Mouse (Mus musculus) cerebellum, postnatal 36 days (tissue): Measurements from ENCODE around the gene Kcnk15.
A peak's percentile ranks its signal among the peaks of the same experiment; 100 is the strongest.

Experiments
- DNase-seq, 2 experiments: peaks; one replicate each; pipeline ENCODE4 v3.0.0; 2021 to 2022; ENCODE audit warnings: mixed read lengths in 2 of 2

Kcnk15 gene

DNA sequence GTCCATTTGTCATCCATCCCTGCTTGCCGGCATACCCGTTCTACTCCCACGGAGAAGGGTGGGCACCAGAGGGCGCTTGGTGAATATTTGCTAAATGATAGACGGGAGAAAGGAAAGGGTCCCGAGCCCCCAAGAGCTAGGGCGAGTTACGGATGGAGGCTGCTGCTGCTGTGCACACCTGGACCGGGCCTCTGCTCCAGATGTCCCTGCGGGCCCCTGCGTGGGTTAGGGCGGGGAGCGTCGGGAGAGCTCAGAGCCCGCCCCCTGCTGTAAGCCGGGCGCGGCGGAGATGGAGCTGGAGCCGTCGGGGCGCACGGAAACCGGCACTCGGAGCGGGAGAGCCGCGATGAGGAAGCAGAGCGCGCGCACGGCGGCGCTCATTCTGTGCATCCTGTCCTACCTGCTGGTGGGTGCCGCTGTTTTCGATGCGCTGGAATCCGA, at the start of gene Kcnk15:
TSS of gene Kcnk15 (plus strand) at position 191 of the 441 bp plus-strand sequence.
- DNase-seq = peak in 1 of 2 experiments; percentile 45

DNA sequence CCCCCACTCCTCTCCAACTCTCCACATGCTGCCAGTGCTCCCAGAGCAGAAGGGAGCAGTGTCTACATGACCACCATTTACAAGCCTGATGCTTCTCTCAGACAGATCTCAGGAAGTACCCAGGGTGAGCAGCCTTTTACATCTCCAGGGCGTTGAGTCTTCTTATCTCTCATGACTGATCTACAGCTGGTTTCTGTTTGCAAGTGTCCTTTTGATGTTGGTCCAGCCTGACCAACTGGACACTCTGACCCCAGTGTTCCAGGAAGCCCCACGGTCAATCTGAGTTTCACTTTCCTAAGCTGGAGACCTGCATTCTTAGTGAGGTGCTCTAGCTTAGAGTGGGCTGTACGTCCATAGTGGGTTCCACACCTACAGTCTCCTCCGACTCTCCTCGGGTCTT, 49.6 kb upstream of the Kcnk15 start:
- no peak for DNase-seq

DNA sequence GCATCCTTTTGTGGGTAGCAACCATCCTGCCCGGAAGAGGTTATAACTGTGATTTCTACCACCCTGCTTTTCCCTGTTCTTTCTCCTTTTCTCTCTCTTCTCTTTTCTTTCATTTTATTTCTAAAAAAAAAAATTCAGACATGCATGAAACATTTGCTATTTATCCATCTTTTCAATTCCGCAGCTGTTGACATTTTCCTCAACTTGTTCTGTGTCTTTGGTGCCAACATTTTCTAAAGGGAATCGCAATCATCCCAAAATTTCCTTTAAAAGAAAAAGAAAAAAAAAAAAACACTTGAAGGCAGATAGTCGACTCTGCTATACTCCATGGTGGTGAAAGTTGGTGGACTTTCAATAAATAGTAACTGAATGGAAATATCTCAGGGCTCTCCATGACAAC, 44.3 kb upstream of the Kcnk15 start:
- DNase-seq = no peak

DNA sequence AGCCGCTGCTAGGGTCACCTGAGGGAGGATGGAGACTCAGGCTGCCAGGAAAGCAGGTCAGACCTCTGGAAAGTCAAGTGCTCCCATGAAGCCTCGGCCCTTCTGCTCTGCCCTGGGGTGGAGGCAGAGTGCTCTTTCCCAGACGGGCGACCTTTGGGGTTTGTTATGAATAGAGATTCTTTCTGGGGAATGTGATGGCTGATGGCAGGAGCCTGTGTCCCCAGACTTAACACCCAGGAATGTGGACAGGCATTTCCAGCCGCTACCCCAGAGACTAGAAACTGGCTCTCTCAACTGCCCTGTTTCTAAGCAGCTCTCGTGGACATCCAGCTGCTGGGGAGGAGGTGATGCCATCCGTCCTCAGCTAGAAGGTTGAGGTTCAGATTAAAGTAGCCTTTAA, 43.7 kb upstream of the Kcnk15 start:
- DNase-seq = no peak

DNA sequence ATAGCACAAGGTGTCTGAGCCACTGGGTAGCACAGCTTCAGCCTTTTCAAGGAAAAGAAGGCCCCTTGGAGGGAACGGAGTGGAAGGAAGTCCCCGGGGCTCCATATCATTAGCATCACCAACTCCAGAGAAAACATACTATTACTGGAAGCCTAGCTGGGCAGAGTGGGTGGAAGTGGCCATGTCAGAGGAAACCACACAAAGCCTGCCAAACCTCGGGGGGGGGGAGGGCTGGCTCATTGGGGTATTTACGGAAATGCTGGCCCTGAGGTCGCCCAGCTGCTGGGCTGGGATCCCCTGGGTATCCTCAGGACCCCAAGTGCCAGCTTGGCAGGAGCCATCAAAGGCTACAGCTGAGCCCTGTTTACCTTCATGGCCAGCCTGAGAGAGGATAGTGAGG, 40.4 kb upstream of the Kcnk15 start:
- no peak for DNase-seq

DNA sequence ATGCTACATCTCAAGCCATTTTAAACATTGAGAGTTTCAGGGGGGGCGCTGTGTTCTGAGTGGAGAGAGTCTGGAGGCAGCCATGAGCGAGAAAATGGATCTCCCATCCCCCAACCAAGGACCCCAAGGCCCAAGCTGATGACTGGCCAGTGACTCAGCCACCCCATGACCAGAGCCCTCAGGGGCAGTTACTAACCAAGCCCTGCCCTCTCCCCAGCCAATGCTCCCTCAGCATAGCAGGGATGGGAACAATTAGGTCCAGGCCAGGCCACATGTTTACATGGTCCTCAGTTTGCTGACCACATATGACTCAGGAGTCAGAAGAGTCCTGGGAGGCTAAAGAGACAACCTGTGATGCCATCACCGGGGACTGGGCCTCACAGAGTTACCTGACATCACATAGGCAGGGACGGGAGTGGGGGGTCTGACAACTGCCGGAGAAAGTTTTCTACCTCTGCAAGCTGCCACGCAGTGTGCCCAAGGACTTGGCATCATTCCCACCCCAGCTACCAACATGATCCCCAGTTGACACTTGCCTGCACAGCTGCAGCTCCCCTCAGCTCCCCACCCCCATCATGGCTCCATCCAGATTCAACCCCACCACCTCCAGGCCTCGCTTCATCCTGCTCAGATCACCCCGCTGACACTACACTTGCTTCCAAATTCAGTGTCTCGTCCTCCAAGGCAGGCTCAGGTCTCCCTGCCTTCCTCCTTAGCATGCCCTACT, 38.5 kb upstream of the Kcnk15 start:
- no peak for DNase-seq

DNA sequence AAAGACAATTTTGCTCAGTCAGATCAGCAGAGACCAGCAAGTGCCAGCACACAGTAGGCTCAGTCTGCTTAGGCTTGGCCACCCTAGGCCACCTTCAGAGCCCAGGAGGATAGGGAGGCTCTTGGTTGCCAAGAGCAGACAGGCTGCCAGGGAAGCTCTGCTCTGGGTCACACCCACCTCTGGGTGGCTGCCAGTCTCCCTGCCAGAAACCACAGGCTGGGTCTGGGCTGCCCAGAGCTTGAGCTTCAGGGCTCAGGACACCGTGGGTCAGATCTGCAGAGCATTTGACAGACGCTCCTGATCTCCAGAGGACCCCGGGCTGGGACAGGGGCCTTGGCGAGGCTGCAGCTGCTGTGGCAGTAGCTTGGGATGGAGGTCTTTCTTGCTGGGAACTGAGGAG, 32.8 kb upstream of the Kcnk15 start, which contains the start of gene Ccn5:
TSS of gene Ccn5 (plus strand) at position 255 of the 400 bp plus-strand sequence.
- peak; percentile 87 to 91 for DNase-seq

DNA sequence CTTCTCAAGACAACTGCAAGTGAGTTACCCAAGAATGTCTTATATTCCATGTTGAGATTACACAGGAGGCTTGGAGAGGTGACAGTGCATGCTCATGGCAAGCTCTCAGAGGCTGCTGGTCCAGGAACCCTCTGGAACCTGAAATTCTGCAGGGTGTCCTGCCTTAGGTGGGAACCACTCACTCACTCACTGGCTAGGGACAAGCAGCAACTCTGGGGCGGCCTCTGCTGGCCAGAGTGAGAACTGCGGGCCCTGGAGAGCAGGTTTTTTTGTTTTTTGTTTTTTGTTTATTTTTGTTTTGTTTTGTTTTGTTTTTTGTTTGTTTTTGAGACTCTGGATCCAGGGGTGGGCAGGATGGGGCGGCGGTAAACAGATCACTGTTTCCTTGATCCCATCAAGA, 30.2 kb upstream of the Kcnk15 start:
- DNase-seq = peak; percentile 71 to 73

DNA sequence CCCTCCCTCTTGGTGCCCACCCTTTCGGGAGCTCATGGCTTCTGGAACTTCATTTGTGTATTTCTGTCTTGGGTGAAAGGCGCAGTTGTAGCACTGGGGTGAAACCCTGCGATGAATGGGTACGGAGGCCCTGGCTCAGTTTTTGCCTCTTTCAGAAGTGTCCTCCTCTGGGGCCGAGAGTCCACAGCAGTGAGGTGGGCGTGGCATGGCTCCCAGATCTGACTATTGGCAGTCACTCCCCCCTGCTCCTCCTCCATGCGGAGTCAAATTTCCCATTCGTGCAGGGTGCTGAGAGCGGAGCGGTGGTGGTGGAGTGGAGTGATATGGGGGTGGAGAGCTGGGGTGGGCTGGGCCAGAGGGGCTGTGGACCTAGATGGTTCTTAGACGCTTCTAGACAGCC, 29.7 kb upstream of the Kcnk15 start:
- no peak for DNase-seq

DNA sequence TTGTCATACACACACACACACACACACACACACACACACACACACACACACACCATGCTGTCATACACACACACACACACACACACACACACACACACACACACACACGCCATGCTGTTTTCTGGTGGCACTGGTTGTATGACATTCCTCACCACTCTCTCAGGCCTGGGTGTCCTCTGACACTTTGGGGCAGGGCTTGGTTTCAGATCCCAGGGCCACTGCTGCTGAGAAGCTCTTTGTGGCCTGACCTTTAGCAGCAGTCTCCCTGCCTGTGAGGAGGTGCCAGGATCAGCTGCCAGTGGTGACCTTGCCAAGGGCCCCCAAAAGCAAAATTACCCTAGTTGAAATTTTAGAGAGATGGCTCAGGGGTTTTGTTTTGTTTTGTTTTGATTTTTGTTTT, 27.6 kb upstream of the Kcnk15 start:
- no peak for DNase-seq

DNA sequence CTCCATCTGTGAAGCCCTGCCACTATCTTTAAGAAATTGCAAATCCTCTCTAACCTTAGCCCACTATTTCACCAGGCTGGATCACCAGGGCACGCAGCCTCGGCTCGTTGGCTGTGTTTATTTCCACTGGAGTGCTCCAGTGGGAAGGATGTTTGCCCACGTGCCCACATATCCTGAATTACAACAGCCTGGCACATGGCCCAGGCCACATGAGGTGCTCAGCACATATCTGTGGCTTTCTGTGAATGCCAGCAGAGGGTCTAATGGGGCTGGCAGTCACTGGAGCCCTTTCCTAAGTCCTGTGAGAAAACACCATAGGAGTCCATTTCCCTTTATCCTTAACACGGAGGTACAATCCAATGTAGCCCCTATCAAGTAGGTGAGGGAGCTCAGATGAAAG, 27.0 kb upstream of the Kcnk15 start:
- DNase-seq = no peak

DNA sequence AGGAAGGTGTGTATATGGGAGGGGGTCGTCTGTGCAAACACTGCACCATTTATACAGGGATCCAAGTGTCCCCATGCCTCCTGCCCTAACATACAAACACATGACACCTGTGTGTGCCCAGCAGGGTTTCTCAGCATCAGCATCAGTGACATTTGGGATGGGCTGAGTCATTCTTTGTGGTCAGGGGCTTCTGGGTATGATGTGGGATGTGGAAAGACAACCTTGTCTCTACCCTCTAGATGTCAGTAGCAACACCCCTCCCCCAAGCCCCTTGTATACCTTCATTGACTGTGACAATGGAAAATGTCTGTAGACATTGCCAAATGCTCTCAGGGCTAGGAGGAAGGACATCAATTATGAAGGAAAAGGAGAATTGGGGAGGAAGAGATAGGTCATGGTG, 22.3 kb upstream of the Kcnk15 start:
- DNase-seq = no peak

DNA sequence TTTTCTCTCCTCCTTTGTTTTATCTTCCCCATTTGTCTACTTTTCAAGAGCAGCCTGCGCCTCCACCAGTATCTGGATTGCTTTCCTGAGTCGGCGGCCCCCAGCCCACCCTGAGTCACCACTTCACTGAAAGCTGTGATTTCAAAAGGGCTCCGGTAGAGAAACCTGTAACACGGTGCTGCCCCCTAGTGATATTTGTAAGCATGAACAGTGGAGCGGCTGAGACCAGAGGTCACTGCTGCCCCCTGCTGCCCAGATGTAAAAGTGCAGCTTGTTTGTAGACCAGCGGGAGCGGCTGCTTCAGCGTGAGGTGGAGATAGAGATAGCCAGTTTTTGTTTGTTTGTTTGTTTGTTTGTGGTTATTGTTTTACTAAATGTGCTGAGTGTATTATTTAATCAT, 15.4 kb upstream of the Kcnk15 start:
- peak; percentile 84 to 86 for DNase-seq

DNA sequence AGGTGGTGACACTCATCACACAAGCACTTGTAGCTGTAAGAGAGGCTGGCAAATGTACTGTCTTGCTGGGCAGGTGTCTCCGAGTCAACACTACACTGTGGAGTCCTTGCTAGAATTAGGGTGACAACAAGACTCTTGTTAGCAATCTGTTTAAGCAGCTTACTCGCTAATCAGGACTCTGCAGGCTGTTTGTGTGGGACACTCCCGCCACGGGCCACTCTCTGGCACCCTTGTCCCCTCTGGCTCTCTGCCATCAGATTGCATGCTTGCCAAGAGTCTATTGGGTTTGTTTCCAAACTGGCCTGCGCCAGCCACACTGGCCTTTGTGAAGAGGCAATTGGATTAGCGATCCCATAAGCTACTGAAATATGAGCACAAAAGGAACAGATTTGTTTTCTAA, 13.9 kb upstream of the Kcnk15 start:
- DNase-seq = peak; percentile 83 to 85

DNA sequence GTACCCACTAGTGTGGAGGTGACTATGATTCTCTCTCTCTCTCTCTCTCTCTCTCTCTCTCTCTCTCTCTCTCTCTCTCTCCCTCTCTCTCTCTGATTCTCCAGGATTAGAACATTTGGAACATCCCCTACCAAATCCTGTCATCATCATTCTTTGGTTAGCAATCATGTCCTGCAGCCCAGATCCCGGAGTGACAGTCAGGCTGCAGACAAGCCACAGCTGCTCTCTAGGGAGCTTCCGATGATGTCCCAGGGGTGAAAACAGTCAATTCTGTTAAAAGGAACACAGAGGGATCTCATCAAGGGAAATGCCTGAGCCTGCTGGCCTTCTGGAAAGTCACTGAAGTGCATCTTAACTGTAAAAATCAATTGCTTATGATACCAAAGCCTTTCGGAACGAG, 11.4 kb upstream of the Kcnk15 start:
- DNase-seq = no peak

DNA sequence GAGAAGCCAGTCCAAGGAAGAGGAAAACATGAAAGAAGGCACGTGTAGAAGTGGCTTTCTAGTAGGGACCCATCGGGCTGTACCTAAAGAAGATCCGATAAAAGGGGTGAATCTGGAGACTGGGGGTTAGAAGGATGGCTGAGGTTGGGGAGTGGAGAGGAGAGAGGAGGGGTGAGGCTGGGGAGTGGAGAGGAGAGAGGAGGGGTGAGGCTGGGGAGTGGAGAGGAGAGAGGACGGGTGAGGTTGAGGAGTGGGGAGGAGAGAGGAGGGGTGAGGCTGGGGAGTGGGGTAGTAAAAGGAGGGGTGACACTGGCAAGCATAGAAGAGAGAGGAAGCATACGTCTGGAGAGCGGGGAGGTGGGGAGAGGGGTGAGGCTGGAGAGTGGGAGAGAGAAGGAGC, 3.8 kb downstream of the Kcnk15 start:
- no peak for DNase-seq

DNA sequence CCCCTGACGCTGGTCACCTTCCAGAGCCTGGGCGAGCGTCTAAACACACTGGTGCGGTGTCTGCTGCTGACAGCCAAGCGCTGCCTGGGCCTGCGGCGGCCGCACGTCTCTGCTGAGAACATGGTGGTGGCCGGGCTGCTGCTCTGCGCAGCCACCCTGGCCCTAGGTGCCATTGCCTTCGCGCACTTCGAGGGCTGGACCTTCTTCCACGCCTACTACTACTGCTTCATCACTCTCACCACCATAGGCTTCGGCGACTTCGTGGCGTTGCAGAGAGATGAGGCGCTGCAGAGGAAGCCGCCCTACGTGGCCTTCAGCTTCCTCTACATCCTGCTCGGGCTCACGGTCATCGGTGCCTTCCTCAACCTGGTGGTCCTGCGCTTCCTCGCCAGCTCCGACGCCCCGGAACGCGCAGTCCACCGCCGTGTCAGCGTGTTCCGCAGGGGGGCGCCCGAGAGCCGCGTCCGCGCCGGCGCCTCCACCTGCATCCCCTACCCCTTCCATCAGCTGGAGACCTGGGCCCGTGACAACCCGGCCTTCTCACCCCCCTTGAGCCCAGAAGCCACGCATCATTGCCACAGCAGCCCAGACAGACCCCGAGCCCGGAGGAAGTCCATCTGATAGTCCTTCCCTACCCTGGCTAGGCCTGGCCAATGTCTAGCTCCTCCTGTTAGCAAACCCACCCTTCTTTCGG, 5.0 kb downstream of the Kcnk15 start:
- peak; percentile 68 to 73 for DNase-seq

DNA sequence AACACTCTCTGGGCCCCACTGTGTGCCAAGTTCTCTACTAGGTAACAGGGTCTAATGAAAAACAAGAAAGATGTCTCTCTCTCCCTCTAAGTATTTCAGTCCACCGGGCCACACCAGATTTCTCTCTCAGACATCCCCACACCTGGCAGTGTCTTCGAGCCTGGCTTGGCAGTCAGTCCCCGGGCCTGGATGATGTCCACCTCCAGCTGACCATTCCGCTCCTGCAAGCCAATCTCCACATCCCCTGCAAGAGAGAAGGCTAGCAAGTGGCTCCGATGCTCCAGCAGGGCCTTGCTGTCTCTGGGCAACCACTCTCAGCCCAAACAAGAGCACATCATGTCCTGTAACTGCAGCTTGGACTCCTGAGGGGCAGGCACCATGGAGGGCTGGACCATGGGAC, 11.9 kb downstream of the Kcnk15 start:
- peak; percentile 57 to 65 for DNase-seq

DNA sequence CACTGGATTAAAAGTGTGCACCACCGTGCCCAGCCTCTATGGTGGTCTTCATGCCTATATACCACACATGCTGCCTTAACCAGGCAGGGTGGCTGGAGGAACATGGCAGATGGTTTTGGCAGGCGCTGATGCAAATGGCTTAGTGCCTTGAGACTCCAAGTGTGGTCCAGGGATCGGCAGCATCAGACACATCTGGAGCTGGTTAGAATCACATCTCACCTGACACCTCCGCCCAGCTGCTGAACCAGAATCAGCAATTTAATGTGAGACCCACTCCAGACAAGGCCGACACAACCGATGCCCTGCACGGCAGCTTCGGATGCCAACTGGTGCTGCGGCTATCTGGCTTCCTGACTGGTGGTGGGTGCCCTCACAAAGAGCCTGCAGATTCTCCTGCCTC, 12.6 kb downstream of the Kcnk15 start:
- DNase-seq = no peak

DNA sequence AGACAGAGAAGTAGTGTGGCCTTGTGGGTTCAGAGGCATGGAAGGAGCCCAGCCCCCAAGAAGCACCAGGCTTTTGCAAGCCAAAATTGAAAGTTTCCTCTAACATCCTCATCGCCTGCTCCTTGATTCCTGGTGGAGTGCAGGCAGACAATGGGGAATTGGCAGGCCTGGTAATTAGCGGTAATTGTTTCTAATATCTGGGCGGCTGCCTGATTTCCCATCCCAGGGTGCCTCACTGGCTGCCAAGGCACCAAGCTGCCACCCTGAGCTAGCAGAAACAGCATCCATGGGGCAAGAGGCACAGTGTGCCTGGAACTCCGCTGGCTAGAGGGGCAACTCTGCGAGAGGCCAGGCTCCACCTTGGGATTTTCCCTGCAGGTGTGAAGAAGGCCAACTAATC, 16.3 kb downstream of the Kcnk15 start:
- DNase-seq = no peak

DNA sequence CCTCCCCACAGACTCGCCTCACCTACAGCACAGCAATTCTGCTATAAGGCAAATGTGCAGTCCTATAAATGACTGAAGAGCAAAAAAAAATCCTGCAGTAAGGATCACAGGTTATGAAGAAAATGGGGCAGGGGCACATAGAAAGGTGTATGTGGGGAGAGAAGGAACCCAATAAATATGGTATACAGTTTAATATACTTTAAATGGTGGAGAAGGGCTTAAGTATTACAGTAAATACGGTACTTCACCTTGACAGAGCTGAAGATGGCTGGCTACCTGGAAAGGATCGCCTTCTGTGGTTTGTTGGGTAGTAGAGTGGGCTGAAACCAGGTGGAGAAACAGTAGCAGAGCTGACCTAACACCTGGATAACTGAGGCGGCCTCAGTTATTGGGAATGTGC, 17.8 kb downstream of the Kcnk15 start:
- no peak for DNase-seq

DNA sequence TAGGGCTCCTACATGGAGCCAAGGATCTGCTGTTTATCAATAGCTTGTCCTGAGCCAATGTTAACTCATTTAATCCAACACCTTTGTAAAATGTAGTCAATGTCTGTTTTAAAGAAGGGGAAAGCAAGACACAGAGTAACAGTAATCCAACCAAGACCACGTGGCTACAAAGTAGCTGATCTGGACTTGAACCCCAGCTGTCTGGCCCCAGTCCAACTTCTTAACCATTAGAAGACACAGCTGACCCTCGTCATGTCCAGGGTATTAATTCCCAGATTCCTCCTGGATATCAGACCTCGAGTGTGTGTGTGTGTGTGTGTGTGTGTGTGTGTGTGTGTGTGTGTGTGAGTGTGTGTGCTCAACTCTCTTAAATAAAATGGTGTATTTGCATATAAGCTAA, 18.5 kb downstream of the Kcnk15 start:
- no peak for DNase-seq

DNA sequence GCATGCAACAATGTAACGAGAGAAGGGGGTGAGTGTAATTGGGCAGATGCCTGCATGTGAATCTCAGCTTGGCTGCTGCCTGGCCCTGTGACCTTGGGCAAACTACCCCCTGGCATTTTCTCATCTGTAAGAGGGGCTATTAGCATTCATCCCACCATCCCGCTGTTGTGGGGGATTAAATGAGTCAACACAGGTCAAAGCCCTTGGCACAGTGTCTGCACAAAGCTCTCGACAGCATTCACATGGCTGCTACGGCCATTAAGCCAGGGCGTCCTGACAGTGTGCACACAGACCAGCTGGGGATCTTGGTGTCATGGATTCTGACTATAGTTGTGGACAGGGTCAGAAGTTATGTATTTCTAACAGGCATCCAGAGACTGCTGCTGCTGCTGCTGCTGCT, 21.4 kb downstream of the Kcnk15 start:
- no peak for DNase-seq

DNA sequence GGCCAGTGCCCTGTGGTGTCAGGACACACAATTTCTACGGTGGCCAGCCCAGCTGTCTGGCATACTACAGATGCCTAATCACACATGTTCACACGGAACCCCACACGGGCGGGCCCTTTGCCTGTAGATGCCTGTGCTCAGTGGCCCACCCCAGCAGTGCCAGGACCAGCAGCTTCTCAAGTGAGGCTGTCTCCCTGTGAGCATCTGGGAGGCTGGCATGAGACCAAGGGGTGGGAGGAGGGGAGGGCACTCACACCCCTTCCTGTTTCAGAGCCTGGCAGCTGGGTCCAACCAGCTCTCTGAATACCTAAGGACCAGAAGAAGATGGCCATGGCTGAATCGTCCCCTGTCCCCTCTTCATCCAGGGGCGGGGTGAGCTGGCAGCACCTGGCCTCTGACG, 22.0 kb downstream of the Kcnk15 start:
- no peak for DNase-seq
